Mouse (Mus musculus) thymus, adult 2 months (tissue): ENCODE measurements at regions not wholly inside any gene's neighbourhood (a gene's known extent, or its start where the extent isn't known, plus 50 kb on each side); places are given as distances from the start of the nearest gene placed in this dataset.

Experiments used
- CTCF ChIP-seq: fragments of 200-500 bp; IDR thresholded peaks from 2 replicates; pipeline ENCODE4 v1.5.1; 2012; ENCODE audit warnings: mild to moderate bottlenecking, control low read depth, low read length, moderate library complexity, borderline replicate concordance; ENCODE audit not compliant: control insufficient read depth, poor library complexity, insufficient read depth; ENCODE audit errors: extremely low read depth
- POLR2A ChIP-seq: fragments of 200-500 bp; IDR thresholded peaks from 2 replicates; pipeline ENCODE4 v1.6.1; 2012; ENCODE audit warnings: mild to moderate bottlenecking, low read length, control low read depth, moderate library complexity; ENCODE audit not compliant: control insufficient read depth, poor library complexity, insufficient read depth; ENCODE audit errors: extremely low read depth

DNA sequence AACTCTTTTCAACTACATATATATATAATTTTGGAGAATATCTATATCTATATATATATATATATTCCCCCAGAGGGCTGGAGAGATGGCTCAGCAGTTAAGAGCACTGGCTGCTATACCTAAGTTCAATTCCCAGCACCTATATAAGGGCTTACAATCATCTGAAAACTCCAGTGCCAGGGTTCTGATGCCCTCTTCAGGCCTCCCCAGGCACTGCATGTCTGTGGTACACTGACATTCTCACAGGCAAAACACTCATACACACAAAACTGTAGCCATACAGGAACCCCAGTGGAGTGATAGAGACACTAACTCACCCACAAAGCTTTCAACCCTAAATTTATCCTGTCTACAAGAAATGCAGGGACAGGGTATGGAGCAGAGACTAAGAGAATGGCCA lies 216.1 kb upstream of the Gnaz start:
- TF ChIP-seq CTCF (no peak), POLR2A (no peak)
